Mouse (Mus musculus): Measurements from ENCODE around the gene 4933436I01Rik. TPM values are rescaled to one million over a fixed set of nuclear protein-coding genes. Genes with fewer than 3 reads are reported as not detected.

4933436I01Rik gene
- polyA plus RNA-seq (2014; fragmentation: Illumina TruSeq; extraction: RNeasy Lipid Tissue Mini Kit (QIAGEN cat#74804); ENCODE audit: low read depth, low replicate concordance) = not detected

GRCm38 (mm10) chrX:67921350-67921749 is at the start of gene 4933436I01Rik:
4933436I01Rik (minus strand) TSS chrX:67921450.

Other genes starting within 250 kb of the 4933436I01Rik start
- gene Gm1140, start 227.9 kb downstream of the 4933436I01Rik start, polyA plus RNA-seq (2014; fragmentation: Illumina TruSeq; extraction: RNeasy Lipid Tissue Mini Kit (QIAGEN cat#74804); ENCODE audit: low read depth, low replicate concordance) = not detected
- gene Gm14692, start 225.8 kb downstream of the 4933436I01Rik start, polyA plus RNA-seq (2014; fragmentation: Illumina TruSeq; extraction: RNeasy Lipid Tissue Mini Kit (QIAGEN cat#74804); ENCODE audit: low read depth, low replicate concordance) = not detected